Mouse (Mus musculus): ENCODE results near the gene Pkd2l1.

Pkd2l1 gene

GRCm38 (mm10) chr19:44110356-44110755 lies 81.9 kb downstream of the Pkd2l1 start:
- in situ Hi-C loops (cut with MboI; ENCODE audit: unreplicated experiment in 2 of 2), result no loop called here

GRCm38 (mm10) chr19:44108996-44109395 lies 83.2 kb downstream of the Pkd2l1 start:
- in situ Hi-C loops (cut with MboI; ENCODE audit: unreplicated experiment in 2 of 2), result no loop called here

- in situ Hi-C loops (cut with MboI; ENCODE audit: unreplicated experiment in 2 of 2), result no loop called here
Measured at GRCm38 (mm10) chr19:44107661-44108521, 84.4 kb downstream of the Pkd2l1 start.

- in situ Hi-C loops (cut with MboI; ENCODE audit: unreplicated experiment in 2 of 2), result no loop called here
Measured at GRCm38 (mm10) chr19:44106831-44107660, 85.2 kb downstream of the Pkd2l1 start, which contains the start of gene Chuk. Chuk (minus strand) TSS chr19:44107480.

- in situ Hi-C loops (cut with MboI; ENCODE audit: unreplicated experiment in 2 of 2), result no loop called here
Measured at GRCm38 (mm10) chr19:44104393-44104792, 87.8 kb downstream of the Pkd2l1 start.

- in situ Hi-C loops (cut with MboI; ENCODE audit: unreplicated experiment in 2 of 2), result no loop called here
Measured at GRCm38 (mm10) chr19:44103001-44103400, 89.2 kb downstream of the Pkd2l1 start.

GRCm38 (mm10) chr19:44100840-44101239 lies 91.4 kb downstream of the Pkd2l1 start:
- in situ Hi-C loops (cut with MboI; ENCODE audit: unreplicated experiment in 2 of 2), result no loop called here

Data from v-Abl transformed pro-B cells (cell line).